Mouse (Mus musculus) ES-E14 (cell line): Measurements from ENCODE around the gene Gsap.

Source experiments
- CHD2 ChIP-seq: IDR thresholded peaks from 2 replicates; pipeline ENCODE4 v1.6.1; 2014; ENCODE audit warnings: mild to moderate bottlenecking, low read depth, low read length, inconsistent platforms
- MAFK ChIP-seq: IDR thresholded peaks from 2 replicates; pipeline ENCODE4 v1.6.1; 2014; ENCODE audit warnings: mild to moderate bottlenecking, low read depth, low read length, inconsistent platforms; ENCODE audit not compliant: insufficient read depth

DNA sequence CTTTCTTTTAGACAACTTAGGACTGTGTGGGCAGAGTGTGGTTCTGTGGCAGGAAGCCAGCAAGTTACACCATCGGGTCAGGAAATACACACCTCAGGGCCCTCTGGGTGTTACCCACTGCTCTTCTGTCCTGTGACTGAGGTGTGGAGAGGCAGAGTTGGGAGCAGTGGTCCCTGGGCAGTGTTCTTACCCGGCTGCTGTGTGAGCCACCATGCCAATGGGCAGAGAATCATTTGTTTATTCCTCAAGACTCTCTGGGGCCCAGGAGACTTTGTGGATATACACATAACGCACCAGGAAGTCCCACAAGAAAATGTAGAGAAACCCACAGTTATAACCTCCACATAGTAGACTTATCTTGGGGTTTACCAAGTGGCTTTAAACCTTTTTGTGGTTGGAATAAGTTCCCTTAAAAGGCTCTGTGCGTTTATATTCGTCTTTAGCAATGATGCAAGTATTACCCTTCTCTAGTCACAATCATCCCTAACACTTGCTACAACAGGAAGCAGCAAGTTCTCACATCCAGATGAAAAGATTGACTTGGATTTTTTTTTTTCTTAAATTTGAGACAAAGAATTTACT lies 69.6 kb downstream of the Gsap start:
- TF ChIP-seq MAFK (no peak), CHD2 (no peak)
